Mouse (Mus musculus): ENCODE results near the gene Kctd18. TPM values are rescaled to one million over a fixed set of nuclear protein-coding genes. Genes with fewer than 3 reads are reported as not detected.

Gene Kctd18
- total RNA-seq, 2 experiments from 2014 or later: 14.9 to 20.2 TPM

GRCm38 (mm10) chr1:57911561-57911960 lies 107.2 kb downstream of the Kctd18 start:
- DNase-seq (ENCODE audit: extremely low spot score in 1 of 2, low spot score in 1 of 2): no peak

DNA sequence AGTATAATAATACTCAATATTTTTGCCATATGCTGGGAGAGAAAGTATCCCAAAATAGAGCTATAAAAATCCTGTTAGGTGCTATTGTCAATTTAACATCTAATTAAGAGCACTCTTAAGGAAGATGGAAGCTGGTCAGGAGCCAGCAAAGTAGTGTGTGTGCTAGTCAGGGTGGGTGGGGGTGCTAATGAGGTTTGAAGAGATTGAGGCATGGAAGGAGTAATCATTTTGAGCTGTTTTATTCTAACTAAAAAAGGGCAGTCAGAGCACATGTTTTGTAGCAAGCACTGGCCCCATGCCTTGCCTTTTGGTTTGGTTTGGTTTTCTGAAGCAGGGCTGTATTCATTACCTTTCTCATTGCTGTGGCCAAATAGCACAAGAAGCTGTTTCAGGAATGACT lies 112.4 kb downstream of the Kctd18 start:
- no peak for DNase-seq (ENCODE audit: extremely low spot score in 1 of 2, low spot score in 1 of 2)

DNA sequence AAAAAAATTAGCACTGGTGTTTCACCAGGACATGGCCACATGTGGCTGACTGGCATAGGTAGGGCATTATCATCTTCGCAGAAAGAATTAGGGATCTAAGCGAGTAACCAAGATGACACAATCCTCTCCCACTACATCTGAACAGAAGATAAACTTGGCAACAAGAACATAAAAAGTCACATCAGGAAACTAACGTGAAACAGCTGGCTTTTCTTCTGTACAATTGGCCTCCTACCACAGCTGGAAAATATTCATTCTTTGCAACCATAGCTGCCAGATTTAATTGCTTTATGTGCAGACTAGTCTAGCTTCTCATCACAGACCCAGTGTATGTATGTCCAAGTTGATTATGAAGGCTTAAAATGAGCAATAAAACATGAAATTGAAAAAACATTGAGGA lies 112.8 kb downstream of the Kctd18 start:
- no peak for DNase-seq (ENCODE audit: extremely low spot score in 1 of 2, low spot score in 1 of 2)

Other genes with a start within 250 kb of the Kctd18 start
- gene Spats2l, start 244.8 kb downstream of the Kctd18 start, total RNA-seq (2021): 10 to 100 TPM; 23.2 to 28.6 TPM
- under 1 TPM; 0.47 to 0.59 TPM for gene Sgo2a, start 23.0 kb downstream of the Kctd18 start, total RNA-seq (2021)
- 1 to 10 TPM; 3.0 to 3.9 TPM for gene Aox1, start 11.0 kb upstream of the Kctd18 start, total RNA-seq (2021)
- gene Aox3, start 94.2 kb upstream of the Kctd18 start, total RNA-seq (2021): 1 to 10 TPM; 2.1 to 2.5 TPM
- 1 to 10 TPM; 1.6 to 2.2 TPM for gene Aox4, start 191.4 kb upstream of the Kctd18 start, total RNA-seq (2021)

Measured in layer of hippocampus, postnatal 25 days (tissue).